Mouse (Mus musculus) limb, embryonic 15.5 days (tissue): ENCODE measurements around the gene Ovca2. TPM values are rescaled to one million over a fixed set of nuclear protein-coding genes. Genes with fewer than 3 reads are reported as not detected.

Experiments
- ATAC-seq: fragments of 200-750 bp; cut with Nextera tagmentation; 2 replicates; pipeline ENCODE4 v1.8.0; 2017; ENCODE audit warnings: low read depth, moderate TSS enrichment; ENCODE audit not compliant: insufficient number of reproducible peaks, low FRiP score, low TSS enrichment
- H3K27ac ChIP-seq: fragments of 300-500 bp; sonication (generic); 2 replicates; pipeline ENCODE4 v1.5.1; 2015; ENCODE audit warnings: moderate library complexity, mild to moderate bottlenecking, inconsistent platforms
- H3K27me3 ChIP-seq: fragments of 300-500 bp; sonication (generic); 2 replicates; pipeline ENCODE4 v1.6.1; 2015; ENCODE audit warnings: inconsistent platforms
- H3K36me3 ChIP-seq: fragments of 300-500 bp; sonication (generic); 2 replicates; pipeline ENCODE4 v1.6.1; 2015; ENCODE audit warnings: inconsistent platforms
- H3K4me1 ChIP-seq: fragments of 300-500 bp; sonication (generic); 2 replicates; pipeline ENCODE4 v1.6.1; 2015; ENCODE audit warnings: inconsistent platforms
- H3K4me2 ChIP-seq: fragments of 300-500 bp; sonication (generic); 2 replicates; pipeline ENCODE4 v1.6.1; 2015; ENCODE audit warnings: mild to moderate bottlenecking, inconsistent platforms
- H3K4me3 ChIP-seq: fragments of 300-500 bp; sonication (generic); 2 replicates; pipeline ENCODE4 v1.5.1; 2015; ENCODE audit warnings: mild to moderate bottlenecking, inconsistent platforms
- H3K9ac ChIP-seq: fragments of 300-500 bp; sonication (generic); 2 replicates; pipeline ENCODE4 v1.6.1; 2015; ENCODE audit warnings: inconsistent platforms
- H3K9me3 ChIP-seq: fragments of 300-500 bp; sonication (generic); 2 replicates; pipeline ENCODE4 v1.6.1; 2016; ENCODE audit warnings: inconsistent platforms
- WGBS: fragments of 180-500 bp; shearing (Covaris S2); methylation state at CpG from one replicate; pipeline ENCODE4 v1.1.7; 2015; 5-methylcytosine and 5-hydroxymethylcytosine counted together
- polyA plus RNA-seq: library from polyadenylated mRNA; unstranded; fragments of >200 nt; fragmentation: Nextera tagmentation; extraction: Ambion mirVana; gene quantifications from 2 replicates; pipeline ENCODE4 v1.2.1, GENCODE M21; 2015

The Ovca2 gene
- polyA plus RNA-seq, 1 experiment from 2014 or later, result 23.3 TPM

GRCm38 (mm10) chr11:75147106-75147845 is 31.4 kb downstream of the Ovca2 start:
- no peaks in the 10 kb centered on the region for H3K9me3 ChIP-seq
- no peak overlapping the region for H3K4me3 ChIP-seq
- peaks cover 38% of the 10 kb centered on the region for H3K4me1 ChIP-seq
- peak overlapping the region; percentile 86 for H3K27ac ChIP-seq
- 5% methylated on average over 11 of the region's 11 CpGs for WGBS
- no peaks in the 10 kb centered on the region for H3K27me3 ChIP-seq
- peak overlapping the region; percentile 10; the same call in 1 of the 2 replicates for H3K4me2 ChIP-seq
- peaks cover 33% of the 10 kb centered on the region for H3K36me3 ChIP-seq
- ATAC-seq, result peak; percentile 82
- no peak overlapping the region for H3K9ac ChIP-seq

GRCm38 (mm10) chr11:75145841-75146240 is 32.8 kb downstream of the Ovca2 start:
- Histone ChIP-seq H3K36me3 (peaks cover 31% of the 10 kb centered on the region), H3K4me2 (no peak overlapping the region), H3K4me3 (no peak overlapping the region), H3K27ac (peak overlapping the region; percentile 11; the same call in 1 of the 2 replicates), H3K9ac (no peak overlapping the region), H3K9me3 (no peaks in the 10 kb centered on the region), H3K27me3 (no peaks in the 10 kb centered on the region), H3K4me1 (peaks cover 52% of the 10 kb centered on the region)
- 80% methylated on average over 2 of the region's 2 CpGs for WGBS
- ATAC-seq, result no peak

GRCm38 (mm10) chr11:75142749-75143148 is 35.9 kb downstream of the Ovca2 start:
- Histone ChIP-seq H3K36me3 (peaks cover 15% of the 10 kb centered on the region), H3K4me3 (no peak overlapping the region), H3K9me3 (no peaks in the 10 kb centered on the region), H3K4me2 (no peak overlapping the region), H3K27ac (peak overlapping the region; percentile 19; the same call in 1 of the 2 replicates), H3K9ac (no peak overlapping the region), H3K27me3 (no peaks in the 10 kb centered on the region), H3K4me1 (peaks cover 67% of the 10 kb centered on the region)
- no peak for ATAC-seq
- WGBS, result 57% methylated on average over 4 of the region's 4 CpGs

GRCm38 (mm10) chr11:75141913-75142312 is 36.7 kb downstream of the Ovca2 start:
- H3K4me3 ChIP-seq, result no peak overlapping the region
- ATAC-seq, result 0 out of 2 replicates have a peak, but pooled peaks have one; percentile 27
- WGBS, result 15% methylated on average over 1 of the region's 1 CpGs
- no peaks in the 10 kb centered on the region for H3K9me3 ChIP-seq
- H3K27me3 ChIP-seq, result no peaks in the 10 kb centered on the region
- peaks cover 15% of the 10 kb centered on the region for H3K36me3 ChIP-seq
- no peak overlapping the region for H3K4me2 ChIP-seq
- H3K27ac ChIP-seq, result peak overlapping the region; percentile 87
- peaks cover 67% of the 10 kb centered on the region for H3K4me1 ChIP-seq
- no peak overlapping the region for H3K9ac ChIP-seq

- no peak overlapping the region for H3K4me2 ChIP-seq
- H3K36me3 ChIP-seq, result peaks cover 15% of the 10 kb centered on the region
- 54% methylated on average over 3 of the region's 3 CpGs for WGBS
- no peak overlapping the region for H3K9ac ChIP-seq
- H3K9me3 ChIP-seq, result no peaks in the 10 kb centered on the region
- no peak for ATAC-seq
- H3K4me1 ChIP-seq, result peaks cover 67% of the 10 kb centered on the region
- peak overlapping the region; percentile 87 for H3K27ac ChIP-seq
- H3K4me3 ChIP-seq, result no peak overlapping the region
- H3K27me3 ChIP-seq, result no peaks in the 10 kb centered on the region
Measured at GRCm38 (mm10) chr11:75141038-75141437, 37.6 kb downstream of the Ovca2 start.

GRCm38 (mm10) chr11:75140431-75140830 is 38.2 kb downstream of the Ovca2 start:
- no peak overlapping the region for H3K4me2 ChIP-seq
- 56% methylated on average over 5 of the region's 5 CpGs for WGBS
- no peaks in the 10 kb centered on the region for H3K9me3 ChIP-seq
- no peak for ATAC-seq
- peak overlapping the region; percentile 87 for H3K27ac ChIP-seq
- H3K27me3 ChIP-seq, result no peaks in the 10 kb centered on the region
- no peak overlapping the region for H3K4me3 ChIP-seq
- H3K36me3 ChIP-seq, result peaks cover 15% of the 10 kb centered on the region
- peaks cover 63% of the 10 kb centered on the region for H3K4me1 ChIP-seq
- H3K9ac ChIP-seq, result no peak overlapping the region

GRCm38 (mm10) chr11:75139122-75139963 is 39.3 kb downstream of the Ovca2 start:
- 13% methylated on average over 11 of the region's 11 CpGs for WGBS
- peaks cover 8% of the 10 kb centered on the region for H3K36me3 ChIP-seq
- H3K4me2 ChIP-seq, result 0 out of 2 replicates have a peak overlapping the region, but pooled peaks have one; percentile 5
- peaks cover 73% of the 10 kb centered on the region for H3K4me1 ChIP-seq
- no peak overlapping the region; the same call in 1 of the 2 replicates for H3K4me3 ChIP-seq
- ATAC-seq, result peak; percentile 76
- peak overlapping the region; percentile 87 for H3K27ac ChIP-seq
- no peak overlapping the region for H3K9ac ChIP-seq
- H3K9me3 ChIP-seq, result no peaks in the 10 kb centered on the region
- no peaks in the 10 kb centered on the region for H3K27me3 ChIP-seq

GRCm38 (mm10) chr11:75136666-75137398 is 41.8 kb downstream of the Ovca2 start:
- H3K4me3 ChIP-seq, result no peak overlapping the region
- no peak overlapping the region for H3K9ac ChIP-seq
- no peak overlapping the region for H3K27ac ChIP-seq
- ATAC-seq, result no peak
- no peaks in the 10 kb centered on the region for H3K9me3 ChIP-seq
- no peak overlapping the region for H3K4me2 ChIP-seq
- H3K27me3 ChIP-seq, result no peaks in the 10 kb centered on the region
- 29% methylated on average over 5 of the region's 5 CpGs for WGBS
- H3K36me3 ChIP-seq, result no peaks in the 10 kb centered on the region
- peaks cover 89% of the 10 kb centered on the region for H3K4me1 ChIP-seq

GRCm38 (mm10) chr11:75135358-75135757 is 43.3 kb downstream of the Ovca2 start:
- 85% methylated on average over 4 of the region's 4 CpGs for WGBS
- Histone ChIP-seq H3K4me3 (no peak overlapping the region), H3K4me2 (no peak overlapping the region)

GRCm38 (mm10) chr11:75134485-75135068 is 44.1 kb downstream of the Ovca2 start:
- ATAC-seq, result no peak

More at GRCm38 (mm10) chr11:75135358-75135757, 43.3 kb downstream of the Ovca2 start:
- no peaks in the 10 kb centered on the region for H3K36me3 ChIP-seq
- H3K4me1 ChIP-seq, result peaks cover 76% of the 10 kb centered on the region
- peak overlapping the region; percentile 72; the same call in 1 of the 2 replicates for H3K27ac ChIP-seq
- no peak for ATAC-seq
- no peaks in the 10 kb centered on the region for H3K9me3 ChIP-seq
- H3K27me3 ChIP-seq, result no peaks in the 10 kb centered on the region
- no peak overlapping the region for H3K9ac ChIP-seq

GRCm38 (mm10) chr11:75133951-75134350 is 44.7 kb downstream of the Ovca2 start:
- no peak for ATAC-seq
- H3K4me2 ChIP-seq, result no peak overlapping the region; the same call in 1 of the 2 replicates
- WGBS, result 3% methylated on average over 2 of the region's 2 CpGs
- peaks cover 64% of the 10 kb centered on the region for H3K4me1 ChIP-seq
- no peak overlapping the region for H3K4me3 ChIP-seq
- no peak overlapping the region for H3K9ac ChIP-seq
- no peaks in the 10 kb centered on the region for H3K9me3 ChIP-seq
- H3K36me3 ChIP-seq, result no peaks in the 10 kb centered on the region
- no peaks in the 10 kb centered on the region for H3K27me3 ChIP-seq
- H3K27ac ChIP-seq, result peak overlapping the region; percentile 72

More at GRCm38 (mm10) chr11:75134485-75135068, 44.1 kb downstream of the Ovca2 start:
- Histone ChIP-seq H3K27me3 (no peaks in the 10 kb centered on the region), H3K36me3 (no peaks in the 10 kb centered on the region), H3K4me2 (no peak overlapping the region), H3K4me3 (no peak overlapping the region), H3K9ac (no peak overlapping the region), H3K9me3 (no peaks in the 10 kb centered on the region), H3K27ac (peak overlapping the region; percentile 72), H3K4me1 (peaks cover 70% of the 10 kb centered on the region)
- whole genome bisulfite sequencing, result 18% methylated on average over 5 of the region's 5 CpGs
